Mouse (Mus musculus) embryonic facial prominence, embryonic 11.5 days (tissue): ENCODE data around the gene Mlip. TPM values are rescaled to one million over a fixed set of nuclear protein-coding genes. Genes with fewer than 3 reads are reported as not detected.
"Not testable (repeated sequence)": the region's sequence is repeated elsewhere in the genome, so short reads cannot be mapped to it uniquely, and the experiment has no call there.

Source experiments
- ATAC-seq: fragments of 200-750 bp; cut with Nextera tagmentation; replicated peaks from 2 replicates; pipeline ENCODE4 v1.8.0; 2017; ENCODE audit warnings: low read depth; ENCODE audit not compliant: insufficient number of reproducible peaks, low FRiP score, low TSS enrichment
- DNase-seq: peaks from one replicate; pipeline ENCODE4 v3.0.0-alpha.2; 2015; ENCODE audit warnings: low spot score
- H3K27ac ChIP-seq: fragments of 300-500 bp; sonication (generic); replicated peaks from 2 replicates; pipeline ENCODE4 v1.5.1; 2014; ENCODE audit warnings: mild to moderate bottlenecking, low read depth, low read length, control low read depth
- H3K27me3 ChIP-seq: fragments of 300-500 bp; sonication (generic); 2 replicates; pipeline ENCODE4 v1.6.1; 2014; ENCODE audit warnings: mild to moderate bottlenecking, low read length, moderate library complexity, mixed read lengths; ENCODE audit not compliant: control insufficient read depth, insufficient read depth
- H3K36me3 ChIP-seq: fragments of 300-500 bp; sonication (generic); replicated peaks from 2 replicates; pipeline ENCODE4 v1.6.1; 2014; ENCODE audit warnings: low read depth, mild to moderate bottlenecking, low read length, moderate library complexity, mixed read lengths; ENCODE audit not compliant: control insufficient read depth, insufficient read depth
- H3K4me1 ChIP-seq: fragments of 300-500 bp; sonication (generic); 2 replicates; pipeline ENCODE4 v1.6.1; 2014; ENCODE audit warnings: low read length, mixed read lengths; ENCODE audit not compliant: control insufficient read depth, insufficient read depth
- H3K4me2 ChIP-seq: fragments of 300-500 bp; sonication (generic); 2 replicates; pipeline ENCODE4 v1.6.1; 2014; ENCODE audit warnings: low read depth, mild to moderate bottlenecking, control low read depth, low read length, moderate library complexity
- H3K4me3 ChIP-seq: fragments of 300-500 bp; sonication (generic); 2 replicates; pipeline ENCODE4 v1.5.1; 2014; ENCODE audit warnings: low read depth, low read length, control low read depth
- H3K9ac ChIP-seq: fragments of 300-500 bp; sonication (generic); replicated peaks from 2 replicates; pipeline ENCODE4 v1.6.1; 2014; ENCODE audit warnings: mild to moderate bottlenecking, control low read depth, low read length
- H3K9me3 ChIP-seq: fragments of 300-500 bp; sonication (generic); replicated peaks from 2 replicates; pipeline ENCODE4 v1.6.1; 2016; ENCODE audit warnings: mild to moderate bottlenecking, low read length, inconsistent platforms, mixed read lengths; ENCODE audit not compliant: control insufficient read depth
- WGBS: fragments of 180-500 bp; shearing (Covaris S2); extraction: QIAGEN DNeasy Blood & Tissue Kit; methylation state at CpG from one replicate; pipeline ENCODE4 v1.1.7; 2014; 5-methylcytosine and 5-hydroxymethylcytosine counted together
- polyA plus RNA-seq: library from polyadenylated mRNA; unstranded; fragments of >200 nt; fragmentation: Nextera tagmentation; extraction: Ambion mirVana; gene quantifications from 2 replicates; pipeline ENCODE4 v1.2.1, GENCODE M21; 2014

Mlip gene
- polyA plus RNA-seq, 1 experiment from 2014 or later: 0.29 TPM

DNA sequence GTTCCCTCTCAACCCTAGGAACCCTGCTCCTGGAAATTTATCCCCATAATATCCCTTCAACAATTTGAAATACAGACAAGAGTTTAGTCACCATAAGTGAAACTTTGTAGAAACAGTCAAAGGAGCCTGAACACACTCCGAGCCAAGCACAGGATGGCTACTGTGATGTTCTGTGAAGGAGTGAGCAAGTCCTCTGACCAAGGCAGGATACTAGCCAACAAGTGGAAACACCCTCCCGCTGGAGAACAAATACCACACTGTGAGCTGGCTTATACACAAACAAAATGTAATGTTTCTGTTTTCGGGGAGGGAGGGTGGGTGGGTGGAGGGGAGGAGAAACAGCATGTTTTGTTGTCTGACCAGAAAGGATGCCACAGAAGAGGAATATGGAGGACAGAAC lies 17.9 kb upstream of the Mlip start:
- Histone ChIP-seq H3K4me3 (no peak overlapping the region), H3K4me1 (no peaks in the 10 kb centered on the region), H3K27me3 (no peaks in the 10 kb centered on the region), H3K9me3 (no peaks in the 10 kb centered on the region), H3K27ac (no peak overlapping the region), H3K9ac (no peak overlapping the region), H3K4me2 (no peak overlapping the region), H3K36me3 (no peaks in the 10 kb centered on the region)
- 58% methylated on average over 3 of the region's 3 CpGs for WGBS
- no peak for ATAC-seq
- no peak for DNase-seq

DNA sequence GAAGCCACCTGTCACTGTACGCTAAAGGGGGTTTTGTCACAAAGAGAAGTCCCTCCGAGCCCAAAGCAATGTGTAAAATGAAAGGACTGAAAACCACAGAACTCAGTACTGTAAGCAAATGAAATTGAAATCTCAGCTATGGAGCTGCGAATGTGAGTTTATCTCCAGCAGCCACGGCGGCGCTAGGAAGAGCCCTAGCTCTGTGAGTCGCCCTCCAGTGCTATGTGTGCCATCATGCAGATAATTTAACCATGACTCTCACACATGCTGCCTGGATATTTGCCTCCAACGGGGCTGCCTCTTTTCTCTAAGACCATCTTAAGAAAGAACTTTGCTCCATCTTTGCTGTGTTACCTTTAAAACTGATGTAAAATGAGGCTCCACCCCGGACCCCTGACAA lies 16.5 kb upstream of the Mlip start:
- H3K9me3 ChIP-seq: no peaks in the 10 kb centered on the region
- 82% methylated on average over 9 of the region's 9 CpGs for WGBS
- no peaks in the 10 kb centered on the region for H3K36me3 ChIP-seq
- no peaks in the 10 kb centered on the region for H3K27me3 ChIP-seq
- no peak overlapping the region for H3K4me2 ChIP-seq
- no peak overlapping the region for H3K9ac ChIP-seq
- DNase-seq (no peak), ATAC-seq (no peak)
- no peaks in the 10 kb centered on the region for H3K4me1 ChIP-seq
- H3K27ac ChIP-seq: no peak overlapping the region
- no peak overlapping the region for H3K4me3 ChIP-seq

DNA sequence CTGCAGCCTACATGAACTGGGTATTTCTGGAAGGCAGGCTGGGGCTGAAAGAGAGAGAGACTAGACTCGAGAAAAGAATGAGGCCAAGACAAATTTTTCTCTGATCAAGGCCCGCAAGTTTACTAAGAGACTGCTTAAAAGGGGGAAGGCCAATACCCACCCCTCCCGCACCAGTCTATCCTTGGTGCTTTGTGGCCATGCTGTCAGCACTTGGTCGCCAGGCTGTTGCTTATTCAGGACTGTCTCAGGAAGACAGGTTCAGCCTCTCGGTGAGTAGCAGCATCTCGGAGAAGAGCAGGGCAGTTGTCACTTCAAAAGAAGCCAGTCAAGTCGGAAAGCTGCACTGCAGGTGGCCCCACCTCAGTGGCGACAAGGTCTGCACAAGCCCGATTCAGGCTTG lies 11.9 kb upstream of the Mlip start:
- not testable (repeated sequence) for H3K9me3 ChIP-seq, H3K27ac ChIP-seq, H3K9ac ChIP-seq, H3K4me1 ChIP-seq, ATAC-seq, H3K36me3 ChIP-seq, H3K4me2 ChIP-seq, H3K4me3 ChIP-seq, DNase-seq, H3K27me3 ChIP-seq
- WGBS: 66% methylated on average over 9 of the region's 9 CpGs

DNA sequence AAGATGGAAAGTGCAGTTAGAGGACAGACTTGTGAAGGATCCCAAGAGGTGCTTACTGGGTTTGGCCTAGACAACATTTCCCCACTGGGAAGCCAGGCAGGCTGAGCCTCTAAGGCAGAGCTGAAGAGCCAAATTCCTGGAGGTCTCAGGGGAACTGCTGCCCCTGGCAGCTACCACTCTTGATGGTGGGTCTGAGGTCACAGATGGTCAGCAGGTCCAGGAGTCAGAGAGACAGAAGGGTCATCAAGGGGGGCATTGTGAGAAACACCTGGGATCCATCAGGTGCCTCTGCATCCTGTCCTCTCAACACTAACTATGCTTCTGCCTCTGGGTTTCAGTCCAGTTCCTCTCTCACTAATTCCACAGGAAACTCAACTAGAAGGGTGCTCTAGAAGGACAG lies 10.1 kb upstream of the Mlip start:
- Histone ChIP-seq H3K4me1 (no peaks in the 10 kb centered on the region), H3K9ac (no peak overlapping the region), H3K4me3 (no peak overlapping the region), H3K36me3 (no peaks in the 10 kb centered on the region), H3K27ac (no peak overlapping the region), H3K27me3 (no peaks in the 10 kb centered on the region), H3K4me2 (no peak overlapping the region), H3K9me3 (no peaks in the 10 kb centered on the region)
- DNase-seq: no peak
- ATAC-seq: no peak

DNA sequence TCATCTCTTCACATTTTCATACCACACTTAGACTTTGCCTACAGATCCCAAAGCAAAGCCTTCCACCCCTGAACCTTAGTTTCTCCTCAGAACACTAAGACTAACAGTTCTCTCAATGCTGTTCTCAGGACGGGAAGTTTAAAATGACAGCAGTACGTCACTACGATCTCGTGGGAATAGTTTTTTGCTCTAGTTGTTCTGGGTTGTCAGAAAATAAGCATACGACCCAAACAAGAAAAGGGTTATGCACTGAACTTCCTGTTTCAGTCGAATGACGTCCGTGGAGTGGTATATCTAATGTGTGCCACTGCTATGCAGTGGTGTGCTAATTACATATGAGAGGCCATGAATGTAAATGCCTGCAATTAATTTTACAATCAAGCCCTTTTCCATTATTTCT lies 7.9 kb upstream of the Mlip start:
- Histone ChIP-seq H3K4me2 (no peak overlapping the region), H3K27me3 (no peaks in the 10 kb centered on the region), H3K9ac (no peak overlapping the region), H3K4me3 (no peak overlapping the region), H3K9me3 (no peaks in the 10 kb centered on the region), H3K4me1 (no peaks in the 10 kb centered on the region), H3K27ac (no peak overlapping the region), H3K36me3 (no peaks in the 10 kb centered on the region)
- ATAC-seq (no peak), DNase-seq (no peak)
- 80% methylated on average over 8 of the region's 8 CpGs for WGBS

DNA sequence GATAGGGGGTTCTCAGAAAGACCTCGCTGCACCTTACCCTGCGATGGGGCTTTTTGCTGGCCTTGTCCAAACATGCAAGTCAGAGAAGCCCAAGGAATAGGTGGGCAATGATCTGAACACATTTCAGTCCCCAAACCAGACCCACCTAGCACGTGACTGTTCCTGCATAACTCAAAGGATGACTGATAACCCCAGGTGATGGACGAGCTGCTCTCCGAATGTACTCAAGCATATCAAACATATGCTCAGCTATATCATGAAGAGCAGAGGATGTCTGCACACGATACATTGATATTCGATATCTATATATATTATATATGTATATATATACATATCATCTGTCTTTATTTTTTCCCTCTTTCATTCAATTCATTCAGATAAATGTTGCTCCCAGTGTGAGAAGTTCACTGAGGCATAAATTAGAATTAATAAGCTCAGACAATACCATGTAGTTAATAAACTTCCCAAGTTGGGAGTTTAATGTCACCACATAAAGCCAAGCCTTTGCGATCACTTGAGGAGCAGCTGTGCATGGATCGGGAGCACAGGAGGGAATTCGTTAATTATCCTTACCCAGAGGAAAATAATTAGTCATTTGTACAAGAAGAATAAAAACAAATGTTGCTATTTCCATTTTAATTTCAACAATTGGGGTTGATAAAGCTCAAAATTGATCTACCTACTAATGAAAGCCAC lies 6.7 kb upstream of the Mlip start:
- Histone ChIP-seq H3K27me3 (no peaks in the 10 kb centered on the region), H3K36me3 (no peaks in the 10 kb centered on the region), H3K4me3 (no peak overlapping the region), H3K9ac (no peak overlapping the region), H3K4me1 (no peaks in the 10 kb centered on the region), H3K4me2 (no peak overlapping the region), H3K27ac (no peak overlapping the region), H3K9me3 (no peaks in the 10 kb centered on the region)
- ATAC-seq (no peak), DNase-seq (no peak)
- 89% methylated on average over 10 of the region's 10 CpGs for WGBS

DNA sequence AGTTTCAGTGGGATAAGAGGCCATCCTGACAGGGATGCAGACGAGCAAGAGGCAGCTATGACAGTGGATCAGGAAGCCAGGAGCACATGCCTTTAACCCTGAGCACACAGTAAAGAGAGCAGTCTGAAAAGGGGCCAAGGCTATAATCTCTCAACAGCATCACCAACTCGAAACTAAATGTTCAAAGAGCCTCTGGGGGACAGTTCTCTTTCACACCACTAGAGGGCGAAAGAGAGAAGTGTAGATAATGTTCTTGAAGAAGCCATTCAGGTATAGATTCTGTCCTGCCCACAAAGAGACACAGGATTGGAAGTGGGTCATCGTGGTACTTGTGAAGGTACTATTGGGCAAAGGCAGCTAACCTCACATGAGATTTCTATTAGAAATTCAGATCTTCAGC lies 1.2 kb upstream of the Mlip start:
- H3K36me3 ChIP-seq: no peaks in the 10 kb centered on the region
- no peak overlapping the region for H3K27ac ChIP-seq
- ATAC-seq: no peak
- no peaks in the 10 kb centered on the region for H3K9me3 ChIP-seq
- no peak for DNase-seq
- no peaks in the 10 kb centered on the region for H3K27me3 ChIP-seq
- H3K9ac ChIP-seq: no peak overlapping the region
- 83% methylated on average over 4 of the region's 4 CpGs for WGBS
- no peak overlapping the region for H3K4me3 ChIP-seq
- H3K4me1 ChIP-seq: no peaks in the 10 kb centered on the region
- H3K4me2 ChIP-seq: no peak overlapping the region

DNA sequence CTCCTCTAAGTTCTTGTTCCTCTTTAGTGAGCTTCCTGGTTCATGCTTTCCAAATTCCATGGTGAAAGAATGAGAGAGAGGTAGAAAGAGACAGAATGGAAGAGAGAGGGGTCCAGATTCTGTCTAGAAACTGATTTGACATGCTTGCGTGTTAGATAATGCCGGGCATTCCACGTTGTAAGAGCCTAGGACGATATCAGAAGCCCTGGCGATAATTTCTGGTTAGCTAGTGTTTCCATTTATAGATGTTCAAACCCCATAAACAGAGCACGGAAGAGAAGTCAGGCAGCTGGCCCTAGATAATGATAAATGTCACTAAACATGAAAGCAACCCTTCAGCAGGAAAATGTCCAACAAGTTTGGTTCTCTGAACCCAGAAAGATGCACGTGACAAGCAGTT lies 5.1 kb downstream of the Mlip start:
- H3K4me1 ChIP-seq: no peaks in the 10 kb centered on the region
- H3K9me3 ChIP-seq: no peaks in the 10 kb centered on the region
- no peak for ATAC-seq
- H3K4me3 ChIP-seq: no peak overlapping the region
- no peaks in the 10 kb centered on the region for H3K36me3 ChIP-seq
- no peaks in the 10 kb centered on the region for H3K27me3 ChIP-seq
- no peak overlapping the region for H3K4me2 ChIP-seq
- DNase-seq: no peak
- H3K27ac ChIP-seq: no peak overlapping the region
- no peak overlapping the region for H3K9ac ChIP-seq
- 90% methylated on average over 7 of the region's 7 CpGs for WGBS
